Mouse (Mus musculus) CD4-positive, CD25-positive, alpha-beta regulatory T cell (primary cell): ENCODE measurements around the gene Scgb2b17. TPM values are rescaled to one million over a fixed set of nuclear protein-coding genes. Genes with fewer than 3 reads are reported as not detected.

Experiments used
- polyA plus RNA-seq: library from polyadenylated mRNA; unstranded; fragments of 100-300 nt; shearing (Covaris generic); gene quantifications from one replicate; pipeline ENCODE4 v1.2.1, GENCODE M21; 2017

Gene Scgb2b17
- polyA plus RNA-seq, result not detected

GRCm38 (mm10) chr7:33056461-33056860 lies at the start of gene Scgb2b17:
Gene Scgb2b17 (minus strand): TSS chr7:33056561.

GRCm38 (mm10) chr7:33063149-33063548 lies 6.8 kb upstream of the Scgb2b17 start, which contains the start of gene Scgb1b17:
Gene Scgb1b17 (plus strand): TSS chr7:33063449.

Other genes starting within 250 kb of the Scgb2b17 start
- gene Scgb2b15, start 226.9 kb downstream of the Scgb2b17 start, polyA plus RNA-seq, result not detected
- gene Scgb1b15, start 220.0 kb downstream of the Scgb2b17 start, polyA plus RNA-seq, result not detected
- gene Scgb1b17, start 6.9 kb upstream of the Scgb2b17 start, polyA plus RNA-seq, result not detected
- not detected for gene Scgb2b18, start 117.3 kb upstream of the Scgb2b17 start, polyA plus RNA-seq
- not detected for gene Scgb1b18, start 129.0 kb upstream of the Scgb2b17 start, polyA plus RNA-seq
- gene Scgb2b19, start 223.8 kb upstream of the Scgb2b17 start, polyA plus RNA-seq, result not detected
- gene Scgb1b19, start 230.7 kb upstream of the Scgb2b17 start, polyA plus RNA-seq, result not detected